8 mouse cellular contexts compared by ENCODE assay signal in the genomic region with DNA sequence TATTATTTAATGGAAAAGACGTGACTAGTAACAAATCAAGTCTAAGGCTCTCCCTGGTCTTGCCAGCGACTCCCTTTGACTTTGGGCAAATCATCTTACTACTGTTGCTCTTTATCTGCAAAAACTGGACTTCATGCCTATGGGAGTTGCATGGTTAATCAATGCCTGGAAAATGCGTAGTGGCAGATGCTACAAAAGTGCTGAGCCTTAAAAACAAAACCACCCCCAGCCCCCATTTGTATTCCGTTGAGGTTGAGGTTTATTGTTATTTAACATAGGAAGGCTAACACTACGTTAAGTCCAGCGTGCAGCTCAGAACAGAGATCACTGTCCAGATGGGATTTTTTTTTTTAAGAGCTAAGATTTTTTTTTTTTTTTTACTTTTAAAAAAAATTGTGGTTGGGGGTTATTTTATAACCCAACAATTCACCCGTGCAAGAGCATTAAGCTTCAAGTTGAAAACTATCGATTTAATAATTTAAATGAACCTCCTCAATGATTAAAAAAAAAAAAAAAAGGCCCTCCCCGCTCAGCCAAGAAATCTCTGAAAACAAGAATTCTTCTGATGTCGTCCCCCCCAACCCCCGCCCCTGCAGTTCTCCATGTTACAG.
DNase-seq lines count a peak whose midpoint lies in the region; ATAC-seq and TF ChIP-seq lines count a peak whose summit lies in the region.

No protein-coding gene starts in this region.

- H3K4me3 ChIP-seq in left cerebral cortex, adult 2 months: peak overlapping the region; percentile 56
- H3K4me3 ChIP-seq in intestine, embryonic 16.5 days (ENCODE audit: low read length): peak overlapping the region; percentile 91
- H3K4me3 ChIP-seq in neural tube, embryonic 13.5 days: peak overlapping the region; percentile 78

- H3K9ac ChIP-seq in intestine, embryonic 16.5 days (ENCODE audit: low read depth, low read length): peak overlapping the region; percentile 98
- peak overlapping the region; percentile 93 for H3K9ac ChIP-seq in neural tube, embryonic 13.5 days

- peaks cover 9% of the 10 kb centered on the region for H3K4me1 ChIP-seq in intestine, embryonic 16.5 days (ENCODE audit: control insufficient read depth, insufficient read depth, low read length)
- H3K4me1 ChIP-seq in neural tube, embryonic 13.5 days (replicated peaks): peaks cover 23% of the 10 kb centered on the region

- no peaks in the 10 kb centered on the region for H3K9me3 ChIP-seq in intestine, embryonic 16.5 days (ENCODE audit: control insufficient read depth, low read length)
- no peaks in the 10 kb centered on the region for H3K9me3 ChIP-seq in neural tube, embryonic 13.5 days

- no peak for DNase-seq in left cerebral cortex, adult 2 months (ENCODE audit: extremely low spot score in 1 of 2, low spot score in 2 of 2)
- DNase-seq in left cerebral cortex, postnatal 14 days (ENCODE audit: low spot score in 2 of 2): no peak
- DNase-seq in embryo, embryonic 9.5 days (ENCODE audit: extremely low spot score): peak; percentile 12
- DNase-seq in left cerebral cortex, adult 18-20 months (ENCODE audit: low spot score in 2 of 2): no peak
- no peak for DNase-seq in Muller cell, postnatal 12 days (ENCODE audit: inconsistent ontology term)
- DNase-seq in right cerebral cortex, adult 18-20 months: no peak

- 3% methylated on average over 11 of the region's 11 CpGs for WGBS in intestine, embryonic 16.5 days
- 3% methylated on average over 11 of the region's 11 CpGs for WGBS in neural tube, embryonic 13.5 days

- intact Hi-C loops in left cerebral cortex, adult 2 months (cut with DNase I): loop anchor here (5.0 kb wide), 2 partner anchors 175 to 250 kb away; a partner anchor contains a TSS
- intact Hi-C loops in left cerebral cortex, postnatal 14 days (cut with DNase I): loop anchor here (10.0 kb wide), 2 partner anchors 197 to 253 kb away; a partner anchor contains a TSS

- peak overlapping the region; percentile 88 for H3K4me2 ChIP-seq in intestine, embryonic 16.5 days (ENCODE audit: low read depth, low read length)
- peak overlapping the region; percentile 71 for H3K4me2 ChIP-seq in neural tube, embryonic 13.5 days

- no peaks in the 10 kb centered on the region for H3K36me3 ChIP-seq in intestine, embryonic 16.5 days (ENCODE audit: control insufficient read depth, insufficient read depth, low read length)
- H3K36me3 ChIP-seq in neural tube, embryonic 13.5 days: no peaks in the 10 kb centered on the region

- no peak for ATAC-seq in intestine, embryonic 16.5 days
- ATAC-seq in neural tube, embryonic 13.5 days (ENCODE audit: low read depth): no peak

- TF ChIP-seq CTCF in left cerebral cortex, adult 2 months (IDR thresholded peaks at IDR 0.05): no peak

- no peak overlapping the region for H3K27ac ChIP-seq in left cerebral cortex, adult 2 months
- H3K27ac ChIP-seq in intestine, embryonic 16.5 days (ENCODE audit: low read length): peak overlapping the region; percentile 100
- peak overlapping the region; percentile 100 for H3K27ac ChIP-seq in neural tube, embryonic 13.5 days (replicated peaks)

- H3K27me3 ChIP-seq in intestine, embryonic 16.5 days (replicated peaks; ENCODE audit: control insufficient read depth, insufficient read depth, low read length): no peaks in the 10 kb centered on the region
- H3K27me3 ChIP-seq in neural tube, embryonic 13.5 days: no peaks in the 10 kb centered on the region
